Mouse (Mus musculus) heart, postnatal 0 days (tissue): ENCODE results near the gene Lrrc7.

Source experiments
- CTCF ChIP-seq: IDR thresholded peaks from 2 replicates; pipeline ENCODE4 v1.5.1; 2016; ENCODE audit warnings: antibody characterized with exemption, control low read depth, low read depth
- EP300 ChIP-seq: IDR thresholded peaks from 2 replicates; pipeline ENCODE4 v1.6.1; 2016; ENCODE audit warnings: antibody characterized with exemption, low read depth

- TF ChIP-seq CTCF (no peak), EP300 (no peak)
Observed at GRCm38 (mm10) chr3:158163127-158163526, 398.9 kb downstream of the Lrrc7 start.
